Mouse (Mus musculus) kidney, adult 2 months (tissue): ENCODE results near the gene Pacrg. TPM values are rescaled to one million over a fixed set of nuclear protein-coding genes. Genes with fewer than 3 reads are reported as not detected.

Experiments used
- DNase-seq: peaks from one replicate; pipeline ENCODE4 v3.0.0; 2021
- H3K27ac ChIP-seq: fragments of 200-500 bp; 2 replicates; pipeline ENCODE4 v1.5.1; 2012; ENCODE audit warnings: low read depth, low read length, control low read depth, inconsistent platforms; ENCODE audit not compliant: insufficient read depth
- H3K27me3 ChIP-seq: fragments of 200-500 bp; replicated peaks from 2 replicates; pipeline ENCODE4 v1.6.1; 2012; ENCODE audit warnings: mild to moderate bottlenecking, moderate library complexity, low read length, inconsistent platforms; ENCODE audit not compliant: control insufficient read depth, insufficient read depth
- H3K36me3 ChIP-seq: fragments of 200-500 bp; 2 replicates; pipeline ENCODE4 v1.6.1; 2012; ENCODE audit warnings: mild to moderate bottlenecking, moderate library complexity, low read length, inconsistent platforms; ENCODE audit not compliant: control insufficient read depth, insufficient read depth
- H3K4me1 ChIP-seq: fragments of 200-500 bp; 2 replicates; pipeline ENCODE4 v1.6.1; 2011; ENCODE audit warnings: low read length; ENCODE audit not compliant: control insufficient read depth, insufficient read depth
- H3K4me3 ChIP-seq: fragments of 200-500 bp; 2 replicates; pipeline ENCODE4 v1.5.1; 2011; ENCODE audit warnings: mild to moderate bottlenecking, low read depth, low read length, control low read depth; ENCODE audit not compliant: insufficient read depth
- CTCF ChIP-seq: fragments of 200-500 bp; conservative IDR thresholded peaks from 2 replicates; pipeline ENCODE4 v1.5.1; 2011; ENCODE audit warnings: low read depth, mild to moderate bottlenecking, control low read depth, low read length, moderate library complexity, mixed read lengths; ENCODE audit not compliant: insufficient read depth, insufficient read length
- POLR2A ChIP-seq: fragments of 200-500 bp; IDR thresholded peaks from one replicate; pipeline ENCODE4 v1.6.1; 2011; ENCODE audit warnings: low read depth, low read length, control low read depth
- WGBS: fragments of 180-500 bp; shearing (Covaris S2); methylation state at CpG from one replicate; pipeline ENCODE4 v1.1.7; 2018; 5-methylcytosine and 5-hydroxymethylcytosine counted together
- polyA plus RNA-seq: library from polyadenylated mRNA; depleted of rRNA; stranded (reverse); fragments of >200 nt; gene quantifications from 2 replicates; pipeline ENCODE4 v1.2.3, GENCODE M21; 2012

The Pacrg gene
- polyA plus RNA-seq, 1 experiment, result 2.7 TPM

DNA sequence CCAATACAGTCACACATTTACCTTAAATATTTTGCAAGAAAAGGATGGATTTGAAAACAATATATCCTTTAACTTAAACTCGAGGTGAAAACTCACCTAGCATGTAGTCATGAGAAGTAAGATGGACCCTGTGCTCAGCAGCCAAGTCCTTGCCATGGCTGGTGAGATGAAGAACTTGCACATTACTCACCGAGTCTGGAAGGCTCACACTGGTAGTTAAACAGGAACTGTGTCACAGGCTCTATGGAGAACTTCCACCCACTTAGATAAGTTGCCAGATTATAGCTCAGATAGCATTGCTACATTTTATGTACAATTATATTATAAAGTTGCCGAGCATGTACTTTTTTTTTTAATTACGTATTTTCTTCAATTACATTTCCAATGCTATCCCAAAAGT, 267.7 kb downstream of the Pacrg start:
- WGBS, result 84% methylated on average over 4 of the region's 4 CpGs

DNA sequence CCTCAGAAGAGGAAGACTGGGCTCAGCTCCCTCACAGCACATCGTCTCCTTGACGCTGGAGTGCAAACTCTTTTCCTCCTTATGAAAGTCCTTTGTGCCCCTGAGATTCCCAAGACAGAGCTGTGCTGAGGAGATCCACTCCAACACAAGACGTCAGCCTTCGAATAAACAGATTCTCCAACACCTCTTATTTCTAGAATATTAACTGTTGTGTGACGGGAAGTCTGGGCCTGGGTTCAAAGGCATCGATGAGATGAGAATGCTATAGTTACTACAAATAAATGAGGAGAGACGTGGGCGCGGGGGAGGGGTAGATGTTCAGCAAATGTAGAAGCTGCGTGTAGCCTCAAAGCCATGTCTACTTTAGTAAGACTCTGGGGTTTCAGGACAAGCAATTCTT, 270.8 kb downstream of the Pacrg start:
- no peak for TF ChIP-seq POLR2A
- no peak for TF ChIP-seq CTCF
- no peak for DNase-seq
- H3K4me1 ChIP-seq, result no peaks in the 10 kb centered on the region
- H3K4me3 ChIP-seq, result no peak overlapping the region
- H3K27ac ChIP-seq, result no peak overlapping the region
- no peaks in the 10 kb centered on the region for H3K27me3 ChIP-seq
- H3K36me3 ChIP-seq, result no peaks in the 10 kb centered on the region
- 92% methylated on average over 10 of the region's 10 CpGs for WGBS

More for the DNA sequence above, 267.7 kb downstream of the Pacrg start:
- H3K27ac ChIP-seq, result no peak overlapping the region
- no peaks in the 10 kb centered on the region for H3K4me1 ChIP-seq
- no peaks in the 10 kb centered on the region for H3K36me3 ChIP-seq
- no peak for TF ChIP-seq POLR2A
- TF ChIP-seq CTCF, result no peak
- no peak for DNase-seq
- H3K4me3 ChIP-seq, result no peak overlapping the region
- no peaks in the 10 kb centered on the region for H3K27me3 ChIP-seq

DNA sequence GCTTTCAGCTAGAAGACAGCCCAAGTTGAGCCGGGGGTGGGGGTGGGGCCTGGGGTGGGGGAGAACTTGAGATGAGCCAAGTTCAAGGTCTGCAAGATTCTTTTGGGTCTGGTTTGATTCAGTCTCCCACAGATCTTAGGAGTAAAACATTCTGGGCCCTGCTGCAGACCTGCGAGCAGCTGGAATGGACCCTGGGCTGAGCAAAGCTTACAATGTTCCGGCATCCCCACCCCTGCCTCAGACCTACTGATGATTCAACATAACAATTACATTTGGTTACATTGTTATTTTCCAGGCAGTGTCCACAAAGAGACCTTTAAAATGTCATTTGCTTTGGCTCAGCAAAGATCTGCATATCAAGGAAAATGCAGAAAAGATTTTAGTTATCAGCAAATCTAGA, 272.7 kb downstream of the Pacrg start:
- H3K27ac ChIP-seq, result no peak overlapping the region
- H3K36me3 ChIP-seq, result no peaks in the 10 kb centered on the region
- 92% methylated on average over 3 of the region's 3 CpGs for whole genome bisulfite sequencing
- TF ChIP-seq CTCF, result no peak
- TF ChIP-seq POLR2A, result no peak
- no peak overlapping the region for H3K4me3 ChIP-seq
- H3K4me1 ChIP-seq, result no peaks in the 10 kb centered on the region
- H3K27me3 ChIP-seq, result no peaks in the 10 kb centered on the region
- no peak for DNase-seq

DNA sequence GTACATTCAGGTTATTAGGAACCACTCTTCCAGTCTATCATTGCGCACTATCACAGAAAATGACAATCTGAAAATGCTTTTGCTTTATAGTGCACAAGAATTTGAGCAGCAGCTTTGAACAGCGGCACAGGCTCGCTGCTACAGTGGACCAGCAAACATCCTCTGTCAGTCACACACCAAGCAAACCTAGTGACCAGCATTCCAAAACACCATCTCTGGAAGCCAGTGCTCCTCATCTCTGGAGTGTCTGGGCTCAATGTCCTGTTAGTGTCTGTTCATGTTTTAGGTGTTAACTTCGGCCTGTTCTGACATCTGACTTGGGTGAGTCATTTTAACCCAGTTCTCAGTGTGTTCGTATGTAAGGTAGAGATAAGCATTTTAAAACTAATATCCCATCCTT, 275.9 kb downstream of the Pacrg start:
- TF ChIP-seq POLR2A, result no peak
- no peak for TF ChIP-seq CTCF
- H3K36me3 ChIP-seq, result no peaks in the 10 kb centered on the region
- H3K4me1 ChIP-seq, result no peaks in the 10 kb centered on the region
- no peaks in the 10 kb centered on the region for H3K27me3 ChIP-seq
- H3K27ac ChIP-seq, result no peak overlapping the region
- DNase-seq, result no peak
- WGBS, result 96% methylated on average over 5 of the region's 5 CpGs
- H3K4me3 ChIP-seq, result no peak overlapping the region

DNA sequence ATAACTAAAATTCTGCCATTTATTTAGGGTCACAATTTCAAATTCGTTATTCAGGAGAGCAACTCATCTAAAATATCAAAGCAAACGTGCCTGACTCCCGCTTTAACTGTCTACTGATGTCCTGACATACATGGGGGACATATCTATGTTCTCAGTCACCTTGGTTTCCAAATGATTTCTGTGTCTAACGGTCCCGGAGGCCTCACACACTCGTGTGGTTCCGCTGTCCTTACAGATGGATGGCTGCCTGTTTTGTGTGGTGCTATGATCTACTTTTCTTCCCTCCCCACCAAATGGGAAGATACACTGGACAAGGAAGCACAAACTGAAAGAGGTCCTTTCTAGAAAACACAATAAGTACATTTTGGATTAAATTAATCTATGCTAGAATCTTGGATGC, 277.2 kb downstream of the Pacrg start:
- no peaks in the 10 kb centered on the region for H3K4me1 ChIP-seq
- H3K27me3 ChIP-seq, result no peaks in the 10 kb centered on the region
- DNase-seq, result no peak
- H3K4me3 ChIP-seq, result no peak overlapping the region
- H3K36me3 ChIP-seq, result no peaks in the 10 kb centered on the region
- 92% methylated on average over 7 of the region's 7 CpGs for WGBS
- no peak for TF ChIP-seq POLR2A
- TF ChIP-seq CTCF, result no peak
- H3K27ac ChIP-seq, result no peak overlapping the region

DNA sequence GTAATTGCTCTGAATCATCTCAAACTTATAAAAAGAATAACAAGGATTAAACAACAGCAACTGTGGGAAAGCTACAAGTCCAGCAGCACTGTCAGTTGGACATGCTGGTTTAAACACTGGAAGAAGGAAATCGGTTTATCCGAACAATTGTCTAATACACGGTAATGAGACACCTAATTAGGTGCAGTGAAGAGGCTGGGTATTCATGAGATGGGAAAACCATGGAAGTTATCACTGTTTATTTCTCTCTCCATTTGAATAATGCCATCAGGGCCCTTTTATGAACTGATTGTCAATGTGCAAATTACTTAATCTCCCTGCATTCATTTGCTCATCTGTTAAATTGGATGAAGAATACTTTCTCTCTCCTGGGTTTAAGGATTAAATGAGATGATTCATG, 280.1 kb downstream of the Pacrg start:
- Histone ChIP-seq H3K27ac (no peak overlapping the region), H3K4me1 (no peaks in the 10 kb centered on the region), H3K36me3 (no peaks in the 10 kb centered on the region), H3K27me3 (no peaks in the 10 kb centered on the region), H3K4me3 (no peak overlapping the region)
- 90% methylated on average over 3 of the region's 3 CpGs for WGBS
- DNase-seq, result no peak
- TF ChIP-seq POLR2A, result no peak
- TF ChIP-seq CTCF, result no peak

DNA sequence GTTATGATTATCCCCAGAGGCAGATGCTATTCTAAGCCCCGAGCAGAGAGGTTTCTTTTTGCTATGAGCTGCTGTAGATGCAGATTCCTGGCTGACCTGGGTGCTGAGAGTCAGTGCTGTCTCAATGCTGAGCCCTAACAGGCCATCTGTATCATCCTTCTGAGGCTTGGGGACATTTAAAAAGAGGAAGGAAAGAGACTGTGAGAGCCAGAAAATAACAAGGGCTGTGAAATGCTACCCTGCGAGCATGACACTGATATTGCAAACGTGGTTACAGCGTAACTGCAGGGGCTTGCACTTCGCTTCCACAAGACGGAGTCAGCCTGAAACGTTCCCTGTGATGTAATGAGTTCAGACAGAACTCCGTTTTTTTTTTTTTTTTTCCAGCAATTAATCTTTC, 281.4 kb downstream of the Pacrg start:
- whole genome bisulfite sequencing, result 56% methylated on average over 8 of the region's 8 CpGs
- H3K4me3 ChIP-seq, result no peak overlapping the region

More for the DNA sequence above, 281.4 kb downstream of the Pacrg start:
- H3K36me3 ChIP-seq, result no peaks in the 10 kb centered on the region
- no peaks in the 10 kb centered on the region for H3K27me3 ChIP-seq
- TF ChIP-seq POLR2A, result no peak
- no peak for TF ChIP-seq CTCF
- no peaks in the 10 kb centered on the region for H3K4me1 ChIP-seq
- DNase-seq, result no peak
- H3K27ac ChIP-seq, result no peak overlapping the region
